Mouse (Mus musculus) ovary, postnatal 36 days (tissue): ENCODE data around the gene Ing1.
A peak's percentile ranks its signal among the peaks of the same experiment; 100 is the strongest.

Source experiments
- DNase-seq: peaks from one replicate; pipeline ENCODE4 v3.0.0; 2022; ENCODE audit warnings: low spot score, mixed read lengths

The Ing1 gene

GRCm38 (mm10) chr8:11554799-11555719 is at the start of gene Ing1:
Gene Ing1 (plus strand): TSS chr8:11555571.
- peak; percentile 94 for DNase-seq

GRCm38 (mm10) chr8:11506074-11506473 is 49.3 kb upstream of the Ing1 start:
- no peak for DNase-seq

- peak; percentile 44 for DNase-seq
These were observed 48.6 kb upstream of the Ing1 start for GRCm38 (mm10) chr8:11506802-11507201.

GRCm38 (mm10) chr8:11508880-11509279 is 46.5 kb upstream of the Ing1 start:
- DNase-seq, result no peak

GRCm38 (mm10) chr8:11510971-11511370 is 44.4 kb upstream of the Ing1 start:
- DNase-seq, result no peak

GRCm38 (mm10) chr8:11512711-11513110 is 42.7 kb upstream of the Ing1 start:
- DNase-seq, result no peak

GRCm38 (mm10) chr8:11513247-11513646 is 42.1 kb upstream of the Ing1 start:
- no peak for DNase-seq

GRCm38 (mm10) chr8:11516292-11516691 is 39.1 kb upstream of the Ing1 start:
- DNase-seq, result no peak

- no peak for DNase-seq
These were observed 37.9 kb upstream of the Ing1 start for GRCm38 (mm10) chr8:11517366-11518055.

- DNase-seq, result no peak
These were observed 37.3 kb upstream of the Ing1 start for GRCm38 (mm10) chr8:11518056-11518396.

GRCm38 (mm10) chr8:11518676-11519075 is 36.7 kb upstream of the Ing1 start:
- no peak for DNase-seq

GRCm38 (mm10) chr8:11523331-11523730 is 32.0 kb upstream of the Ing1 start:
- DNase-seq, result no peak

GRCm38 (mm10) chr8:11530155-11530770 is 25.1 kb upstream of the Ing1 start:
- no peak for DNase-seq

GRCm38 (mm10) chr8:11530849-11531248 is 24.5 kb upstream of the Ing1 start:
- no peak for DNase-seq

GRCm38 (mm10) chr8:11534494-11534893 is 20.9 kb upstream of the Ing1 start:
- no peak for DNase-seq

GRCm38 (mm10) chr8:11539049-11539448 is 16.3 kb upstream of the Ing1 start:
- DNase-seq, result no peak

- DNase-seq, result no peak
These were observed 15.2 kb upstream of the Ing1 start for GRCm38 (mm10) chr8:11540182-11540581.

- DNase-seq, result peak; percentile 18
These were observed 13.3 kb upstream of the Ing1 start for GRCm38 (mm10) chr8:11542031-11542430.

GRCm38 (mm10) chr8:11542866-11543265 is 12.5 kb upstream of the Ing1 start:
- DNase-seq, result no peak

GRCm38 (mm10) chr8:11544386-11544785 is 11.0 kb upstream of the Ing1 start:
- peak; percentile 22 for DNase-seq

GRCm38 (mm10) chr8:11547063-11547462 is 8.3 kb upstream of the Ing1 start:
- no peak for DNase-seq

GRCm38 (mm10) chr8:11549706-11550105 is 5.7 kb upstream of the Ing1 start:
- peak; percentile 35 for DNase-seq
